Mouse (Mus musculus) G1E (cell line): ENCODE results near the gene Hectd2.

Experiments used
- CTCF ChIP-seq: IDR thresholded peaks from 2 replicates; pipeline ENCODE4 v1.5.1; 2012; ENCODE audit warnings: low read depth, low read length, inconsistent platforms, mixed read lengths
- GATA1 ChIP-seq: IDR thresholded peaks from 2 replicates; pipeline ENCODE4 v1.6.1; 2012; ENCODE audit warnings: borderline replicate concordance, low read length, inconsistent platforms, mixed read lengths
- TAL1 ChIP-seq: conservative IDR thresholded peaks from 2 replicates; pipeline ENCODE4 v1.6.1; 2012; ENCODE audit warnings: low read depth, low read length, inconsistent platforms, mixed read lengths

DNA sequence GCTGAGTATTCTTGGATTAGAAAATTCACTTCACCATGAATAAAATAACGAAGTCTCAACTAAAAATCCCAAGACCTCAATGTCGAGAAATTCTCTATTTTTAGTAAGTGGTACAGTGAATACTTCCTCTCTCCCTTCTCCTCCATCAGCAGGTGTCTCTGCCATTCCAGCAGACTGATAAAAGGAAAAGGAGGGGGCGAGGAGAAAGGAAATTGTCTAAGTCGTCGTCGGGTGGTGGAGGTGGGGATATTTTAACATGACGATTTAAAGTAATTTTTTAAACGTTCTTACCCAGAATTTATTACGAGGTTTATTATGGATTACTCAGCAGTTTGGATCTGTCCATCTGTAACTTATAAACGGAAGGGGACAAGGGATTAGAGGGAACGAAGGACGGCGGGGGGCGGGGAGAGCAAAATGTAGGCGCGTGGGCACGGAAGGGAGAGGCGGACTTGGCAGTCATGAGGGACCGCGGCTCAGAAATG, 836 bp upstream of the Hectd2 start:
- TF ChIP-seq CTCF: no peak
- no peak for TF ChIP-seq GATA1
- no peak for TF ChIP-seq TAL1
